Mouse (Mus musculus) forebrain, embryonic 16.5 days (tissue): ENCODE results near the gene Nuak1. TPM values are rescaled to one million over a fixed set of nuclear protein-coding genes. Genes with fewer than 3 reads are reported as not detected.

Experiments
- ATAC-seq: fragments of 200-750 bp; cut with Nextera tagmentation; 2 replicates; pipeline ENCODE4 v1.8.0; 2017; ENCODE audit warnings: mild to moderate bottlenecking, moderate library complexity
- H3K27ac ChIP-seq: fragments of 300-500 bp; sonication (generic); 2 replicates; pipeline ENCODE4 v1.5.1; 2014; ENCODE audit warnings: low read length, control low read depth
- H3K27me3 ChIP-seq: fragments of 300-500 bp; sonication (generic); replicated peaks from 2 replicates; pipeline ENCODE4 v1.6.1; 2014; ENCODE audit warnings: low read length; ENCODE audit not compliant: control insufficient read depth, insufficient read depth
- H3K36me3 ChIP-seq: fragments of 300-500 bp; sonication (generic); 2 replicates; pipeline ENCODE4 v1.6.1; 2014; ENCODE audit not compliant: control insufficient read depth, insufficient read depth
- H3K4me1 ChIP-seq: fragments of 300-500 bp; sonication (generic); replicated peaks from 2 replicates; pipeline ENCODE4 v1.6.1; 2014; ENCODE audit warnings: low read length; ENCODE audit not compliant: control insufficient read depth, insufficient read depth
- H3K4me2 ChIP-seq: fragments of 300-500 bp; sonication (generic); 2 replicates; pipeline ENCODE4 v1.6.1; 2014; ENCODE audit warnings: mild to moderate bottlenecking, low read length, control low read depth
- H3K4me3 ChIP-seq: fragments of 300-500 bp; sonication (generic); replicated peaks from 2 replicates; pipeline ENCODE4 v1.5.1; 2014; ENCODE audit warnings: mild to moderate bottlenecking, low read length, control low read depth
- H3K9ac ChIP-seq: fragments of 300-500 bp; sonication (generic); replicated peaks from 2 replicates; pipeline ENCODE4 v1.6.1; 2014; ENCODE audit warnings: low read depth, low read length, control low read depth
- H3K9me3 ChIP-seq: fragments of 300-500 bp; sonication (generic); 2 replicates; pipeline ENCODE4 v1.6.1; 2016; ENCODE audit warnings: low read length; ENCODE audit not compliant: control insufficient read depth
- WGBS: fragments of 180-500 bp; shearing (Covaris S2); extraction: QIAGEN DNeasy Blood & Tissue Kit; methylation state at CpG from one replicate; pipeline ENCODE4 v1.1.7; 2014; 5-methylcytosine and 5-hydroxymethylcytosine counted together
- polyA plus RNA-seq: library from polyadenylated mRNA; unstranded; fragments of >200 nt; fragmentation: Nextera tagmentation; extraction: Ambion mirVana; gene quantifications from 2 replicates; pipeline ENCODE4 v1.2.1, GENCODE M21; 2015

The Nuak1 gene
- polyA plus RNA-seq, 1 experiment from 2014 or later = 12.5 TPM

DNA sequence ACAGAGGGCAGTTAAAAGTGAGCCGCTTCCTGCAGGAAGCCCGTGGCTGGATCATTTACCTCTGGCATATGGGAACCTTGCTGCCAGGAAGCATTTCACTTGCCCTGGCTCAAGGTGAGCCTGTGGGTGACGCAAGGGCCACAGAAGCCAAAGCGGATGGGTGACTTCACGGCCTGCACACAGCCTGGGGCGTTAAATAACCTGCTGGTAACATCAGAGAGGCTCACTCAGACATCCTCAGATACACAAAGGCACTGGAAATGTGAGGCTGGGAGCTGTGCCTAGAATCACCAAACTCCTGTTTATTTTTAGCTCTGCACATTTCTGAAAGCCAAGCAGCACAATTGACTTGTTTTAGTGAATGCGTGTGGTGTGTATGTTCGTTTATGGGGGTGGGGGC, 23.6 kb downstream of the Nuak1 start:
- no peak overlapping the region; the same call in 1 of the 2 replicates for H3K9ac ChIP-seq
- H3K4me1 ChIP-seq = peaks cover 52% of the 10 kb centered on the region
- H3K27ac ChIP-seq = peak overlapping the region; percentile 83
- no peaks in the 10 kb centered on the region for H3K27me3 ChIP-seq
- no peaks in the 10 kb centered on the region for H3K36me3 ChIP-seq
- no peaks in the 10 kb centered on the region for H3K9me3 ChIP-seq
- no peak for ATAC-seq
- 71% methylated on average over 8 of the region's 8 CpGs for WGBS
- H3K4me2 ChIP-seq = no peak overlapping the region
- H3K4me3 ChIP-seq = no peak overlapping the region

GRCm38 (mm10) chr10:84414981-84415700, 25.3 kb downstream of the Nuak1 start:
- Histone ChIP-seq H3K4me3 (no peak overlapping the region), H3K9me3 (no peaks in the 10 kb centered on the region), H3K27ac (peak overlapping the region; percentile 52), H3K4me2 (no peak overlapping the region), H3K36me3 (no peaks in the 10 kb centered on the region), H3K4me1 (peaks cover 67% of the 10 kb centered on the region), H3K9ac (no peak overlapping the region), H3K27me3 (no peaks in the 10 kb centered on the region)
- ATAC-seq = peak; percentile 53
- 52% methylated on average over 8 of the region's 8 CpGs for WGBS

DNA sequence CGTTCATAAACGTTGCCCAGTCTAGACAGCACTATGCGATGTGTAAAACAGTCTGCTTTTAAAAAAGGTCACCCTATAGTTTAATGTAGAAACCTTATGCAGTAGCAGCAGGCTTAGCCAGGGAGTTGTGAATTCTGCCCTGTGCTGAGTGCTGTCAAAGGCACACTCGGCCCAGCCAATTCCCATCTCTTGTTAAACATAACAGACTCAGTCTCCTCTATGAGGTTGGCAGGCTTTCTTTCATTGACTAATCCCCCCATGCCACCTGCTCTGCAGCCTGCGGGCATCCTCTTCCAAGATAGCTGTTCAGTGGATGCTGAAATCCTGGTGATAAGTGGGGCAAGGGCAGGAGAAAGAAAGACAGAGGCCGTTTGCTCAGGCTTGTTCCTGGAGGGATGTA, 27.1 kb downstream of the Nuak1 start:
- Histone ChIP-seq H3K27ac (peak overlapping the region; percentile 86), H3K4me3 (no peak overlapping the region), H3K36me3 (peaks cover 4% of the 10 kb centered on the region; the same call in 1 of the 2 replicates), H3K9ac (no peak overlapping the region), H3K27me3 (no peaks in the 10 kb centered on the region), H3K4me1 (peaks cover 68% of the 10 kb centered on the region), H3K4me2 (no peak overlapping the region), H3K9me3 (no peaks in the 10 kb centered on the region)
- 37% methylated on average over 6 of the region's 6 CpGs for WGBS
- peak; percentile 79 for ATAC-seq

DNA sequence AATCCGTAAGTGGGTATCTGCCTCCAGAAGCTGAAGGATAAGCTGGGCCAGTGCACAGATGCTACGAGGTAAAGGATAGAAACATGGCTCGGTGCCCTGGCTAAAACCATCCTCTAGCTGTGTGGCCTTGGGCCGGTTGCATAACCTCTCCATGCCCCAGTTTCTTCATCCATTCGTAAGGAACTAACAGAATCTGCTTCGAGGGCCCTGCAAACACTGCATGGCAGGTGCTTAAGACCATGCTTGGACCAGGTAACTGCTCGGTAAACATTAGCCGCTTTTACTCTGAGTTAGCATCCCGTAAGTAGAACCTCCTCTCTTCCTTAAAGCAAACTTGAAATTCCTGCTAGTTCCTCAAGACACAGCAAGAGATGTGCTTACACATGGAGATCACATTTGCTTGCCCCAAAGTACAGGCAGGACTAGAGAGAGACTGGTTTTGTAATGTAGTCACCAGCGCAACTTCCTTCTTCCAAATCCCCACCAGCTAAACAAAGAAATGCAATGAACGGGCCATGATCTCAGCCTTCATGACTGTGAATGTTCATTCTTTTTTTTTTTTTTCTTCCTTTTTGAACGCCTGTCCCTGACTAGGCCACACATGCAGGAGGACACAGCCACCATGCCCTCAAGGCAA, 28.0 kb downstream of the Nuak1 start:
- no peak for ATAC-seq
- 78% methylated on average over 12 of the region's 12 CpGs for WGBS
- H3K27ac ChIP-seq = peak overlapping the region; percentile 86
- no peaks in the 10 kb centered on the region for H3K27me3 ChIP-seq
- no peaks in the 10 kb centered on the region for H3K9me3 ChIP-seq
- no peak overlapping the region for H3K4me3 ChIP-seq
- H3K4me2 ChIP-seq = no peak overlapping the region
- peaks cover 4% of the 10 kb centered on the region; the same call in 1 of the 2 replicates for H3K36me3 ChIP-seq
- H3K4me1 ChIP-seq = peaks cover 68% of the 10 kb centered on the region
- no peak overlapping the region for H3K9ac ChIP-seq

DNA sequence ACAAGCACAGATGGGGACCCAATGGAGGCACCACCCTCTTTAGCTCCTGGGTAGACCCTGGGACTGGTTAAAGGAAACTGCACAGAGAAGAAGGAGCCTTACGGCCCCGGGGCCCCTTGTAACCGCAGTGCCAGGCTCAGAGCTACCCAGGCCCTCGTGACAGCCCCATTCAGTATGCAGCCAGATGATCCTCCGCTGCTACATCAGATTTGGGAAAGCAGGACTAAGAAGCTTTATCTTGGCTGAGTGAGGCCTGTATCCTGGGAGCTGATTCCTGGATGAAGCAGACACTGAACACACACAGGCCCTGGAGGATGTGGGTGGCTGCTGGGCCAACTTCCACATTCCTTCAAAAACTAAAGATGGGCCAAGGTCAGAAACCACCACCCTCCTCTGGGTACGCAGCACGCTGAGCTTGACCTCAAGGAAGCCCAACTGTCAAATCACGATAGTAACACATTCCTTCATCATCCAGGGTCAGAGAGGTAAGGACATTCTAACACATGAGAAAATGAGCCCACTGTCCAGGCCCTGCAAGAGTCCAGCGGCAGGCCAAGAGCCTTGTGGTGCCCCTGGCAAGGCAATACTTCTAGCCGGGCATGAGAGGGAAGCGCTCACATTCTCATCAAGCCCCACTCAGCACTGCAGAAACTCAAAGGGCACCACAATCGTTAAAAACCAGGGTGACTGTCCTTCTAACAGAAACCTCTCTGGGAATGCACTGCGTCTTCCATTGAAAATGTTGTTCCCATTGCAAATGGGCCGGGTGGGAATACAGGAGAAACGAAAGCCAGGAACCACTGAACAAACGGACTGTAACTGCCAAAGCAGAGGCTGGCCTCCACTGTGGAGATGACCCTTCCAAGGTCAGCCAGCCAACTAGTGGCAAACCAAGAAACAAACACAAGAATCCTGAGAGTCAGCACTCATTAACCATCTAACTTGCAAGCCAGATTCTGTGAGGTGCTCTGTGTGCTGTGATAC, 29.0 kb downstream of the Nuak1 start:
- Histone ChIP-seq H3K27ac (peak overlapping the region; percentile 42), H3K4me3 (no peak overlapping the region), H3K9ac (no peak overlapping the region), H3K4me1 (peaks cover 61% of the 10 kb centered on the region), H3K36me3 (peaks cover 4% of the 10 kb centered on the region; the same call in 1 of the 2 replicates), H3K4me2 (no peak overlapping the region), H3K9me3 (no peaks in the 10 kb centered on the region), H3K27me3 (no peaks in the 10 kb centered on the region)
- WGBS = 86% methylated on average over 16 of the region's 16 CpGs
- no peak for ATAC-seq

DNA sequence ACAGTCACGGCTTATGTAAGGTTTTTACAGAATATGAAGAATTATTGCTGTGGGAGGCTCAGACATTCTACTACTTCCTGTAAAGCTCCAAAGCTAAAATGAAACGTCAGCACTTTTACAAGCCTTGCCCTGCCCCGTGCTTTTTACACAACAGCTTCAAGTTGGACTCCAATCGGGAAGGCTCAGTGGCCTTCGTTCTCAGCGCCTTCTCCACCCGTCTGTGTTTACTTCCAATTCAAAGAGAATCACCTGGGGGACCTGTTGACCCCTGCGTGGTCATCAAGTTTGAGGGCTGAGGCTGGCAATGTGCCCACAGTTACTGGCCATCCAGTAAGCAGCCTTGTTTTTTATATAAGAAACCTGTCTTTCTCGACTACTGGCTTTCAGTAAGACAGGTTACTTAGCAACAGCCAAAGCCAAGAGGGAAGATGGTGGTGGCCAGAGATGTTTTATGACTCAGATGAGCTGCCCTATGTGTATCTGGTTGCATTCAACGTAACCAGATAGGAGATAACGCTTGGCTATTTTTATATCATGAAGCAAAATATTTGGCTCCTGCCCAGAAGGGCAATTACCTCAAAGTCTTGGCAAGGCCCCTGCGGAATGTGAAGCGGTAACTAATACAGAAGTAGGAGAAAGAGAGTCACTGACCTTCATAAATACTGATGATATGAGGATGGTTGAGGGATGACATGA, 31.3 kb downstream of the Nuak1 start:
- no peak overlapping the region for H3K27ac ChIP-seq
- no peaks in the 10 kb centered on the region for H3K9me3 ChIP-seq
- 79% methylated on average over 13 of the region's 13 CpGs for WGBS
- no peaks in the 10 kb centered on the region for H3K27me3 ChIP-seq
- no peak overlapping the region for H3K4me2 ChIP-seq
- peaks cover 4% of the 10 kb centered on the region; the same call in 1 of the 2 replicates for H3K36me3 ChIP-seq
- H3K9ac ChIP-seq = no peak overlapping the region
- peaks cover 48% of the 10 kb centered on the region for H3K4me1 ChIP-seq
- no peak overlapping the region for H3K4me3 ChIP-seq
- ATAC-seq = no peak

DNA sequence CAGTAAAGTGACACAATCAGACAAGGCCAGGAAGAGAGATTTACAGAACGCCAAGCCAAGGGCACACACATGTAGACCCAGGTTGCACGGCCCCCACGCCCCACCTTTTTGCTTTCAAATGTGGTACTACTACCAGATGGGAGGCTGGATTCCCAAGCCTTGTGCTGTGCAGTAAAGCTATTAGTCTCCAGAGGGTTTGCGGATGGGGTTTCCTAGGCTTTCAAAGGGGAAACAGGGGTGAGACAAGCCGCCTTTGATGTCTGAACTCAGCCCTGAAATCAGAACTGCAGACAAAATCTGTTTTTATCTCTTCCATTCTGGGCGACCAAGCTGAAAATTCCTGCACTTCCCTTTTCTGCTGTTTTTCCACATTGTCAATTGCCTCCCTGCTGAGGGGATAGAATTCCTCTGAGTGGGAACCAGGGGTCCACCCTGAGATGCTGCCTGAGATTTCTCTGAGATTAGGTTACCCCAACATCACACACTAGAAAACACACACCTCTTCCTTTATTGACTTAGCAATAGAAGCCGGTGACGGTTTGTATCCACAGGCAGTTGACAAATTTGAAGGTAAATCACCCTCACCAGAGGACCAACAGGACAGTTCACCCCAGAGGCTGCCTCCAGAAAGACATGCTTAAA, 35.1 kb downstream of the Nuak1 start:
- no peak overlapping the region for H3K9ac ChIP-seq
- no peak overlapping the region for H3K4me3 ChIP-seq
- 57% methylated on average over 8 of the region's 8 CpGs for WGBS
- peaks cover 4% of the 10 kb centered on the region; the same call in 1 of the 2 replicates for H3K36me3 ChIP-seq
- peaks cover 35% of the 10 kb centered on the region for H3K4me1 ChIP-seq
- H3K4me2 ChIP-seq = no peak overlapping the region
- no peaks in the 10 kb centered on the region for H3K9me3 ChIP-seq
- no peaks in the 10 kb centered on the region for H3K27me3 ChIP-seq
- no peak overlapping the region for H3K27ac ChIP-seq
- ATAC-seq = no peak

DNA sequence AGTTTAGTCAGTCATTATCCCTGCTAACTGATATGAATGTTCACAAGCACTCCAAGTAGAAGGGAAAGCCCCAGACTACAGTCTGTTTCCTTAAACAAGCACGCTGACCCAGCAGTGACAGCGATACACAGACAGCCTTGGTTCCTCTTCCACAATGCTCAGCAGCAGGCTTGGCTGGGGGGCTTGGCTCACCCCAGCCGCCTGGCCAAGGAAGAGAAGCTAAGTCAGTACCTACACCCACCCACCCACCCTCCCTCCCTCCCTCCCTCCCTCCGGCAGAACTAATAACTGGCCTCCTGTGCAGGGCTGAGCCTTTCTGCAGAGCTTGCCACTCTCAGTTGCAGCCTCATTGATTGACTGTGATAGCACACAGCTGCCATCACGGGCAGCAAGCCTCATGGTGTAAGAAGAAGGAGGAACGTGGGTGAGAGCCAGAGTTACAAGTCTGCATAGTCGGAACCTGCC, 38.5 kb downstream of the Nuak1 start:
- Histone ChIP-seq H3K27ac (peak overlapping the region; percentile 25), H3K9me3 (no peaks in the 10 kb centered on the region), H3K4me2 (no peak overlapping the region), H3K4me1 (peaks cover 39% of the 10 kb centered on the region), H3K27me3 (no peaks in the 10 kb centered on the region), H3K36me3 (no peaks in the 10 kb centered on the region), H3K4me3 (no peak overlapping the region), H3K9ac (no peak overlapping the region)
- WGBS = 20% methylated on average over 6 of the region's 7 CpGs
- peak; percentile 79 for ATAC-seq
